Mouse (Mus musculus) hindbrain, embryonic 15.5 days (tissue): ENCODE measurements around the gene Eya2. TPM values are rescaled to one million over a fixed set of nuclear protein-coding genes. Genes with fewer than 3 reads are reported as not detected.

ENCODE experiments used
- ATAC-seq: fragments of 200-750 bp; cut with Nextera tagmentation; 2 replicates; pipeline ENCODE4 v1.8.0; 2017; ENCODE audit warnings: low read depth, moderate number of reproducible peaks, moderate TSS enrichment; ENCODE audit not compliant: low FRiP score
- H3K27ac ChIP-seq: fragments of 300-500 bp; sonication (generic); replicated peaks from 2 replicates; pipeline ENCODE4 v1.5.1; 2015; ENCODE audit warnings: mild to moderate bottlenecking, inconsistent platforms
- H3K27me3 ChIP-seq: fragments of 300-500 bp; sonication (generic); 2 replicates; pipeline ENCODE4 v1.6.1; 2015; ENCODE audit warnings: control low read depth, inconsistent platforms
- H3K36me3 ChIP-seq: fragments of 300-500 bp; sonication (generic); 2 replicates; pipeline ENCODE4 v1.6.1; 2015; ENCODE audit warnings: control low read depth, inconsistent platforms
- H3K4me1 ChIP-seq: fragments of 300-500 bp; sonication (generic); replicated peaks from 2 replicates; pipeline ENCODE4 v1.6.1; 2015; ENCODE audit warnings: control low read depth, inconsistent platforms
- H3K4me2 ChIP-seq: fragments of 300-500 bp; sonication (generic); 2 replicates; pipeline ENCODE4 v1.6.1; 2015; ENCODE audit warnings: moderate library complexity, mild to moderate bottlenecking, inconsistent platforms
- H3K4me3 ChIP-seq: fragments of 300-500 bp; sonication (generic); 2 replicates; pipeline ENCODE4 v1.5.1; 2015; ENCODE audit warnings: mild to moderate bottlenecking, inconsistent platforms
- H3K9ac ChIP-seq: fragments of 300-500 bp; sonication (generic); 2 replicates; pipeline ENCODE4 v1.6.1; 2015; ENCODE audit warnings: inconsistent platforms
- H3K9me3 ChIP-seq: fragments of 300-500 bp; sonication (generic); 2 replicates; pipeline ENCODE4 v1.6.1; 2016; ENCODE audit warnings: control low read depth, inconsistent platforms
- WGBS: fragments of 180-500 bp; shearing (Covaris S2); methylation state at CpG from one replicate; pipeline ENCODE4 v1.1.7; 2015; 5-methylcytosine and 5-hydroxymethylcytosine counted together
- polyA plus RNA-seq: library from polyadenylated mRNA; unstranded; fragments of >200 nt; fragmentation: Nextera tagmentation; extraction: Ambion mirVana; gene quantifications from 2 replicates; pipeline ENCODE4 v1.2.1, GENCODE M21; 2015

The Eya2 gene
- polyA plus RNA-seq, 1 experiment from 2014 or later = 10.1 TPM

GRCm38 (mm10) chr2:165732552-165733238 lies 137.9 kb downstream of the Eya2 start:
- Histone ChIP-seq H3K4me2 (no peak overlapping the region), H3K36me3 (no peaks in the 10 kb centered on the region), H3K4me1 (peaks cover 7% of the 10 kb centered on the region), H3K9me3 (no peaks in the 10 kb centered on the region), H3K27ac (no peak overlapping the region), H3K9ac (no peak overlapping the region), H3K27me3 (no peaks in the 10 kb centered on the region), H3K4me3 (no peak overlapping the region)
- WGBS = 59% methylated on average over 18 of the region's 18 CpGs
- peak; percentile 34; the same call in 1 of the 2 replicates for ATAC-seq

- Histone ChIP-seq H3K36me3 (no peaks in the 10 kb centered on the region), H3K4me1 (peaks cover 7% of the 10 kb centered on the region), H3K4me2 (no peak overlapping the region), H3K27me3 (no peaks in the 10 kb centered on the region), H3K4me3 (no peak overlapping the region), H3K9ac (no peak overlapping the region), H3K9me3 (no peaks in the 10 kb centered on the region), H3K27ac (no peak overlapping the region)
- WGBS = 88% methylated on average over 8 of the region's 8 CpGs
- no peak for ATAC-seq
Measured at GRCm38 (mm10) chr2:165733701-165734100, 138.9 kb downstream of the Eya2 start.

GRCm38 (mm10) chr2:165736297-165736696 lies 141.5 kb downstream of the Eya2 start:
- H3K4me3 ChIP-seq = no peak overlapping the region
- no peak for ATAC-seq
- no peaks in the 10 kb centered on the region for H3K27me3 ChIP-seq
- H3K9me3 ChIP-seq = no peaks in the 10 kb centered on the region
- no peak overlapping the region for H3K9ac ChIP-seq
- H3K4me1 ChIP-seq = peaks cover 12% of the 10 kb centered on the region
- H3K27ac ChIP-seq = no peak overlapping the region
- WGBS = 54% methylated on average over 2 of the region's 2 CpGs
- H3K36me3 ChIP-seq = no peaks in the 10 kb centered on the region
- no peak overlapping the region for H3K4me2 ChIP-seq

GRCm38 (mm10) chr2:165740381-165740780 lies 145.5 kb downstream of the Eya2 start:
- peaks cover 21% of the 10 kb centered on the region for H3K4me1 ChIP-seq
- H3K9me3 ChIP-seq = no peaks in the 10 kb centered on the region
- no peaks in the 10 kb centered on the region for H3K27me3 ChIP-seq
- ATAC-seq = no peak
- no peak overlapping the region for H3K4me2 ChIP-seq
- 55% methylated on average over 5 of the region's 5 CpGs for WGBS
- no peaks in the 10 kb centered on the region for H3K36me3 ChIP-seq
- H3K4me3 ChIP-seq = no peak overlapping the region
- no peak overlapping the region for H3K27ac ChIP-seq
- no peak overlapping the region for H3K9ac ChIP-seq

GRCm38 (mm10) chr2:165740982-165741381 lies 146.2 kb downstream of the Eya2 start:
- no peak for ATAC-seq
- 18% methylated on average over 9 of the region's 9 CpGs for WGBS
- Histone ChIP-seq H3K4me2 (no peak overlapping the region), H3K27me3 (no peaks in the 10 kb centered on the region), H3K9me3 (no peaks in the 10 kb centered on the region), H3K36me3 (no peaks in the 10 kb centered on the region), H3K4me1 (peaks cover 26% of the 10 kb centered on the region), H3K9ac (no peak overlapping the region), H3K4me3 (no peak overlapping the region), H3K27ac (no peak overlapping the region)

GRCm38 (mm10) chr2:165741526-165742050 lies 146.8 kb downstream of the Eya2 start:
- Histone ChIP-seq H3K27me3 (no peaks in the 10 kb centered on the region), H3K27ac (no peak overlapping the region), H3K4me3 (no peak overlapping the region), H3K36me3 (no peaks in the 10 kb centered on the region), H3K4me2 (no peak overlapping the region), H3K9ac (no peak overlapping the region), H3K4me1 (peaks cover 26% of the 10 kb centered on the region), H3K9me3 (no peaks in the 10 kb centered on the region)
- WGBS = 23% methylated on average over 11 of the region's 11 CpGs
- no peak for ATAC-seq

GRCm38 (mm10) chr2:165742210-165742786 lies 147.5 kb downstream of the Eya2 start:
- Histone ChIP-seq H3K27ac (no peak overlapping the region), H3K9me3 (no peaks in the 10 kb centered on the region), H3K4me1 (peaks cover 26% of the 10 kb centered on the region), H3K4me2 (no peak overlapping the region), H3K27me3 (no peaks in the 10 kb centered on the region), H3K36me3 (no peaks in the 10 kb centered on the region), H3K4me3 (no peak overlapping the region), H3K9ac (no peak overlapping the region)
- WGBS = 20% methylated on average over 21 of the region's 21 CpGs
- no peak for ATAC-seq

- H3K4me3 ChIP-seq = no peak overlapping the region
- no peaks in the 10 kb centered on the region for H3K9me3 ChIP-seq
- peaks cover 26% of the 10 kb centered on the region for H3K4me1 ChIP-seq
- no peak overlapping the region for H3K4me2 ChIP-seq
- ATAC-seq = no peak
- H3K9ac ChIP-seq = no peak overlapping the region
- no peaks in the 10 kb centered on the region for H3K36me3 ChIP-seq
- no peaks in the 10 kb centered on the region for H3K27me3 ChIP-seq
- H3K27ac ChIP-seq = peak overlapping the region; percentile 69
- 54% methylated on average over 18 of the region's 18 CpGs for WGBS
Measured at GRCm38 (mm10) chr2:165745306-165746098, 150.7 kb downstream of the Eya2 start.

- 49% methylated on average over 7 of the region's 7 CpGs for WGBS
- peaks cover 12% of the 10 kb centered on the region for H3K4me1 ChIP-seq
- H3K36me3 ChIP-seq = no peaks in the 10 kb centered on the region
- H3K4me3 ChIP-seq = no peak overlapping the region
- ATAC-seq = no peak
- H3K27me3 ChIP-seq = no peaks in the 10 kb centered on the region
- H3K9me3 ChIP-seq = no peaks in the 10 kb centered on the region
- no peak overlapping the region for H3K4me2 ChIP-seq
- H3K27ac ChIP-seq = no peak overlapping the region
- no peak overlapping the region for H3K9ac ChIP-seq
Measured at GRCm38 (mm10) chr2:165747975-165748374, 153.1 kb downstream of the Eya2 start.

- 18% methylated on average over 11 of the region's 11 CpGs for WGBS
- Histone ChIP-seq H3K27me3 (no peaks in the 10 kb centered on the region), H3K9ac (no peak overlapping the region), H3K36me3 (no peaks in the 10 kb centered on the region), H3K27ac (no peak overlapping the region), H3K4me1 (peaks cover 12% of the 10 kb centered on the region), H3K4me3 (no peak overlapping the region), H3K4me2 (no peak overlapping the region), H3K9me3 (no peaks in the 10 kb centered on the region)
- no peak for ATAC-seq
Measured at GRCm38 (mm10) chr2:165748426-165748825, 153.6 kb downstream of the Eya2 start.

- 17% methylated on average over 7 of the region's 7 CpGs for WGBS
- no peaks in the 10 kb centered on the region for H3K9me3 ChIP-seq
- H3K36me3 ChIP-seq = no peaks in the 10 kb centered on the region
- no peak for ATAC-seq
- no peak overlapping the region for H3K9ac ChIP-seq
- H3K4me2 ChIP-seq = no peak overlapping the region
- H3K4me3 ChIP-seq = no peak overlapping the region
- H3K27me3 ChIP-seq = no peaks in the 10 kb centered on the region
- no peak overlapping the region for H3K27ac ChIP-seq
- no peaks in the 10 kb centered on the region for H3K4me1 ChIP-seq
Measured at GRCm38 (mm10) chr2:165751068-165751467, 156.2 kb downstream of the Eya2 start.

- no peak for ATAC-seq
- Histone ChIP-seq H3K36me3 (no peaks in the 10 kb centered on the region), H3K4me3 (no peak overlapping the region), H3K4me2 (no peak overlapping the region), H3K27ac (no peak overlapping the region), H3K9me3 (no peaks in the 10 kb centered on the region), H3K9ac (no peak overlapping the region), H3K27me3 (no peaks in the 10 kb centered on the region), H3K4me1 (peaks cover 4% of the 10 kb centered on the region)
- 92% methylated on average over 4 of the region's 4 CpGs for WGBS
Measured at GRCm38 (mm10) chr2:165752704-165753103, 157.9 kb downstream of the Eya2 start.
